Mouse (Mus musculus) lung, adult 2 months (tissue): ENCODE results near the gene Tyw1.

Experiments
- CTCF ChIP-seq: fragments of 200-500 bp; IDR thresholded peaks from 2 replicates; pipeline ENCODE4 v1.5.1; 2011; ENCODE audit warnings: mild to moderate bottlenecking, low read length, control low read depth; ENCODE audit not compliant: insufficient read depth
- POLR2A ChIP-seq: fragments of 200-500 bp; IDR thresholded peaks from 2 replicates; pipeline ENCODE4 v1.6.1; 2011; ENCODE audit warnings: low read depth, mild to moderate bottlenecking, control low read depth, low read length, borderline replicate concordance; ENCODE audit errors: extremely low read depth

GRCm38 (mm10) chr5:130264433-130265005 is 9.1 kb downstream of the Tyw1 start:
- no peak for TF ChIP-seq CTCF
- TF ChIP-seq POLR2A = no peak
